In genomic region chr3:107787613-107788501, GRCm38 (mm10) we compare ENCODE assay signal across 9 mouse cellular contexts. TPM values are rescaled to one million over a fixed set of nuclear protein-coding genes. Genes with fewer than 3 reads are reported as not detected.
DNase-seq lines count a peak whose midpoint lies in the region; ATAC-seq and TF ChIP-seq lines count a peak whose summit lies in the region.
"Had no signal": no experiment of that assay in that cellular context is flagged by ENCODE, and none has a peak within 500 bp of the region (broad histone marks: within the 10 kb centered on the region; RNA-seq: fewer than 3 reads in every experiment).

No protein-coding gene starts in this region.

- WGBS in cerebellum, adult 2 months: 69% methylated on average over 15 of the region's 15 CpGs
- WGBS in kidney, embryonic 16.5 days: 60% methylated on average over 15 of the region's 15 CpGs
- WGBS in lung, postnatal 0 days: 59% methylated on average over 15 of the region's 15 CpGs

- no peaks in the 10 kb centered on the region for H3K4me1 ChIP-seq in cerebellum, adult 2 months (ENCODE audit: control insufficient read depth, insufficient read depth, low read length)
- peaks cover 23% of the 10 kb centered on the region for H3K4me1 ChIP-seq in kidney, embryonic 16.5 days (ENCODE audit: insufficient read depth, low read length)
- peaks cover 13% of the 10 kb centered on the region; the same call in 1 of the 2 replicates for H3K4me1 ChIP-seq in lung, postnatal 0 days (ENCODE audit: insufficient read depth, low read depth, low read length)

- peak overlapping the region; percentile 41; the same call in 1 of the 2 replicates for H3K27ac ChIP-seq in cerebellum, adult 2 months (ENCODE audit: insufficient read depth, low read length)
- H3K27ac ChIP-seq in kidney, embryonic 16.5 days (ENCODE audit: low read length): no peak overlapping the region
- H3K27ac ChIP-seq in lung, postnatal 0 days (ENCODE audit: low read length): no peak overlapping the region

- TF ChIP-seq POLR2A in cerebellum, adult 2 months (IDR thresholded peaks at IDR 0.05; ENCODE audit: borderline replicate concordance, insufficient read depth, low read length): no peak
- TF ChIP-seq POLR2A in brain, embryonic 14.5 days (IDR thresholded peaks at IDR 0.05; ENCODE audit: borderline replicate concordance, extremely low read depth, insufficient read depth, insufficient read length, poor library complexity, severe bottlenecking): no peak

- no peak overlapping the region for H3K4me3 ChIP-seq in cerebellum, adult 2 months (replicated peaks; ENCODE audit: insufficient read depth, low read depth, low read length)
- H3K4me3 ChIP-seq in kidney, embryonic 16.5 days (ENCODE audit: low read length): no peak overlapping the region
- no peak overlapping the region for H3K4me3 ChIP-seq in lung, postnatal 0 days (ENCODE audit: low read depth, low read length)

- no peak for TF ChIP-seq EP300 in lung, postnatal 0 days (IDR thresholded peaks at IDR 0.05)

- H3K27me3 ChIP-seq in cerebellum, adult 2 months (ENCODE audit: control insufficient read depth, insufficient read depth, low read length): no peaks in the 10 kb centered on the region
- no peaks in the 10 kb centered on the region for H3K27me3 ChIP-seq in kidney, embryonic 16.5 days (ENCODE audit: insufficient read depth, low read length)
- no peaks in the 10 kb centered on the region for H3K27me3 ChIP-seq in lung, postnatal 0 days (replicated peaks; ENCODE audit: insufficient read depth, low read length)

- H3K4me2 ChIP-seq in kidney, embryonic 16.5 days (replicated peaks; ENCODE audit: low read depth, low read length): peak overlapping the region; percentile 27; the same call in 1 of the 2 replicates
- H3K4me2 ChIP-seq in lung, postnatal 0 days (replicated peaks; ENCODE audit: low read depth, low read length): 0 out of 2 replicates have a peak overlapping the region, but pooled peaks have one; percentile 11

- H3K36me3 ChIP-seq in kidney, embryonic 16.5 days (ENCODE audit: insufficient read depth, low read length): no peaks in the 10 kb centered on the region
- no peaks in the 10 kb centered on the region for H3K36me3 ChIP-seq in lung, postnatal 0 days (ENCODE audit: insufficient read depth, low read length)

- 0 out of 2 replicates have a peak, but pooled peaks have one; percentile 20 for ATAC-seq in kidney, embryonic 16.5 days (ENCODE audit: low FRiP score, low TSS enrichment)
- ATAC-seq in lung, postnatal 0 days: peak; percentile 31; the same call in 1 of the 2 replicates

- no peak for DNase-seq in cerebellum, adult 2 months
- no peak for DNase-seq in cerebellum, postnatal 10 days
- DNase-seq in kidney, postnatal 10 days: no peak
- peak; percentile 18 for DNase-seq in brain, embryonic 14.5 days (ENCODE audit: low read depth)
- DNase-seq in lung, postnatal 0 days (ENCODE audit: low spot score): peak; percentile 53
- no peak for DNase-seq in frontal cortex, adult 2 months (ENCODE audit: extremely low spot score in 1 of 2, low spot score in 1 of 2)
- no peak for DNase-seq in natural killer cell, adult 2 months (ENCODE audit: low spot score in 2 of 2)
- DNase-seq: B cell, adult 2 months had no signal

- no peak for TF ChIP-seq CTCF in cerebellum, adult 2 months (IDR thresholded peaks at IDR 0.05; ENCODE audit: borderline replicate concordance, insufficient read depth, low read depth, low read length)
- TF ChIP-seq CTCF in brain, embryonic 14.5 days (IDR thresholded peaks at IDR 0.05; ENCODE audit: borderline replicate concordance, extremely low read depth, insufficient read depth, insufficient read length): no peak
- no peak for TF ChIP-seq CTCF in lung, postnatal 0 days (IDR thresholded peaks at IDR 0.05)

- H3K9me3 ChIP-seq in kidney, embryonic 16.5 days (ENCODE audit: low read length): no peaks in the 10 kb centered on the region
- H3K9me3 ChIP-seq in lung, postnatal 0 days (ENCODE audit: low read length): no peaks in the 10 kb centered on the region

- 0 out of 2 replicates have a peak overlapping the region, but pooled peaks have one; percentile 24 for H3K9ac ChIP-seq in kidney, embryonic 16.5 days (replicated peaks; ENCODE audit: low read length)
- no peak overlapping the region for H3K9ac ChIP-seq in lung, postnatal 0 days (replicated peaks; ENCODE audit: low read depth)

RNA-seq across cellular contexts. Expression of gene Csf1, which starts 27.6 kb away (rescaled TPM):
- 18.3 and 20.9 TPM in 2 replicates for polyA plus RNA-seq in cerebellum, adult 2 months (2012; rRNA removed)
- polyA plus RNA-seq in kidney, embryonic 16.5 days (2015; fragmentation: Nextera tagmentation; extraction: Ambion mirVana): 9.0 and 9.4 TPM in 2 replicates
- 6.4 and 8.5 TPM in 2 replicates for polyA plus RNA-seq in brain, embryonic 14.5 days (2012; rRNA removed)
- 10.9 and 14.3 TPM in 2 replicates for polyA plus RNA-seq in lung, postnatal 0 days (2015; fragmentation: Nextera tagmentation; extraction: Ambion mirVana)
- polyA plus RNA-seq in frontal cortex, adult 2 months (2012; rRNA removed): 14.1 and 14.5 TPM in 2 replicates

Comparison
In these comparisons a context has a peak if more than half of its experiments do, and no peak if none do; other contexts are left out.
1. DNase-seq: peak in brain, embryonic 14.5 days (single experiment) and lung, postnatal 0 days (single experiment); none in cerebellum, adult 2 months (0 of 2), cerebellum, postnatal 10 days (0 of 2), kidney, postnatal 10 days (single experiment), frontal cortex, adult 2 months (0 of 2) and natural killer cell, adult 2 months (0 of 2).